Mouse (Mus musculus): ENCODE measurements at regions not wholly inside any gene's neighbourhood (a gene's known extent, or its start where the extent isn't known, plus 50 kb on each side); places are given as distances from the start of the nearest gene placed in this dataset.

DNA sequence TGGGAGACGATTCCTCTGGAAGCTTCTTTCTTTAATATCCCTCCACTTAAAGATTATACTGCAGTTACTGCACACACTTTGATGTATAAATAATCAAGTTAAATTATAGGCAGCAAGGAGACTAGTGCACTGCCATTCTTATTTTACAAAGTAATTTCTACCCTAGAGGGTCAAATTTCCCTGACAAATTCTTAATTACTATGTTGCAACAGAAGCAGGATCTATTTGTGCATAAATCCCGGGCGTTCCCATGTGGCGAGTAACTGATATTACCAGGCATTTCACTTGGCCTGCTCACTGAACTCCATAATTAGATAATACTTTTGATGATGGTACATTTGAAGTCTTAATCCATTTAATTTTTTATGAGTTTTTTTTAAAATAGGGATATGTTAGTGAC is 222.7 kb downstream of the Rergl start:
- TF ChIP-seq POLR2A (IDR thresholded peaks at IDR 0.05; ENCODE audit: control insufficient read depth, low read depth, low read length) (no peak), CTCF (IDR thresholded peaks at IDR 0.05; ENCODE audit: control insufficient read depth, insufficient read depth, insufficient replicate concordance, low read depth, low read length) (no peak)
